Mouse (Mus musculus): Measurements from ENCODE around the gene Acrv1.
"Not testable (repeated sequence)": the region's sequence is repeated elsewhere in the genome, so short reads cannot be mapped to it uniquely, and the experiment has no call there.

The Acrv1 gene

DNA sequence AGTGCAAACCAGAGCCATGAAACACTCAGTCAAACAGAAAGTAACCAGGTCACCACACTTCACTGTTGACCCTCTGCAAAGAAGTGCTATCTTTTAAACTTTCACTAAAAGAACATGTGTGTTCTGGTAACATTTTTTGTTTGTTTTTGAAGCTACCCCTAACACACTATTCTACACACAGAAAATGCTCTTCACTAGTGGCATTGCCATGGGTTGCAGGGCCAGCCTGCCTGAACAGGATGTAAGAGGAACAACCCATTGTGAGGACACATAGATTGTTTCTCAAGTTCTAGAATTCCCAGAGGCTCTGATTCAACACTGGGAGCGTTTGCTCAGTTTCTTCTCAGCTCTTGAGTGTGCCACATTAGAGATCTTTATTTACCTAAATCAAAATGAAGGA is at the start of gene Acrv1:
TSS of gene Acrv1 (plus strand) at position 301 of the 400 bp plus-strand sequence.
- no peak for DNase-seq (ENCODE audit: low read depth, low spot score)

DNA sequence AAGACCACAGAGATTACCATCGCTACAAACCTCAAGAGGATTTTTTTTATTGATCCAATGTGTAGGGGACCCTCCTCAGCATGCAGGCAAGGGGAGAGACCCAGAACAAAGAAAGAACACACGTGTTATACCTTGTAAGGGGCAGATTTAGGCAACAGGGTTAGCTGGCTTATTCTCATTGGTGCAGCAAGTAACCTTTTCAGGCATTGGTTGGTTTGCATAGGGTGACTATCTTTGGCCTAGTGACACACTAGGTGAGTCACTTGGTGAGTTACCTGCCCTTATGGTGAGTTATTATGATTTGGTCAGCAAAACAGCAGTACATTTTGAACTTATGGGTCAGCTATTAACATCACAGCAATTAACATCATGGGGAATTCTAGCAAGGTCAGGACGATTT is 49.7 kb upstream of the Acrv1 start, which contains the start of gene A630095E13Rik:
TSS of gene A630095E13Rik (minus strand) at position 101 of the 400 bp plus-strand sequence.
- DNase-seq (ENCODE audit: low read depth, low spot score), result not testable (repeated sequence)

DNA sequence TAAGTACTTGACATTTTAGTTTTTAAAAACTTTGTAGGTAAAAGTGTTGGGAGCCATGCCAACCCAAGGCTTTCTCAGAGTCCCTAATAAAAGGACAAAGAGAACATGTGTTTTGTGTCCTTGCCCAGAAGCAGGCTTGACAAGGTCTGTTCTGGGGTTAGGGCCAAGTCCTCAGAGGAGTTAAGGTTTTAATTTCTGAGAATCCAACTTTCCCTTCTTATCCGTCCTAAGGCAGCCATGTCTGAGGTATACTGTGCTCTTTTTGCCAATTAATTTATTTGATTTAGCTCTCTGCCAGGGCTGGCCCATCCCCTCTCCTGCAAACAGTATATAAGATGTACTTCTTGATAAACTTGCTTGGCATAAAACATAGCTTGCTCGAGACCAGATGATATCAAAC is 11.6 kb upstream of the Acrv1 start:
- DNase-seq (ENCODE audit: low read depth, low spot score), result no peak

DNA sequence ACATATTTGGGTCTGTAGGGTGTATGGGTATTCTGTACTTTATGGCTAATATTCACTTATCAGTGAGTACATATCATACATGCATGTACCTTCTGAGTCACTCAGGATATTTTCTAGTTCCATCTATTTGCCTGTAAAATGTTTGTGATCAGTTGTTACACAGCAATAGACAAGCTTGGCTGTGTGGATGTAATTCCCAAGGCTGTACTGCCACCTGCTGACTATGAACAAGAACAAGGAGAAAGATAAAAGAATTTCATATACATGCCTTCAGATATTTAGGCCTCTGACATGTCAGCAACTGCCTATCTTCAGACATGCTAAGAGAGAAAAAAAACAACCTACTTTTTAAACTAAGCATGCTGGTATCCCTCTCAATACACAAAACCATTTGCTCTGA is 5.7 kb upstream of the Acrv1 start:
- no peak for DNase-seq (ENCODE audit: low read depth, low spot score)

DNA sequence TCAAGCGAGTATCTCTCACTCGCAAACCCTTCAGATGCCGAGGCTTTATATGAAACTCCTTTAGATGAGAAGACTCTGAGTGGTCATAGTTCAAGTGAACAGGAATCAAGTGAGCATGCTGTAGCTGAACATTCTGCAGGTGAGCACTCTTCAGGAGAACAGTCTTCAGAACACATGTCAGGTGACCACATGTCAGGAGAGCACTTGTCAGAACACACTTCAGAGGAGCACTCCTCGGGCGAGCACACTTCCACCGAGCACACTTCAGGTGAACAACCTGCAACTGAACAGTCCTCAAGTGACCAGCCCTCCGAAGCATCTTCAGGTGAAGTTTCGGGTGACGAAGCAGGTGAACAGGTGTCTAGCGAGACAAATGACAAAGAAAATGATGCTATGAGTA is 1.3 kb downstream of the Acrv1 start:
- no peak for DNase-seq (ENCODE audit: low read depth, low spot score)

DNA sequence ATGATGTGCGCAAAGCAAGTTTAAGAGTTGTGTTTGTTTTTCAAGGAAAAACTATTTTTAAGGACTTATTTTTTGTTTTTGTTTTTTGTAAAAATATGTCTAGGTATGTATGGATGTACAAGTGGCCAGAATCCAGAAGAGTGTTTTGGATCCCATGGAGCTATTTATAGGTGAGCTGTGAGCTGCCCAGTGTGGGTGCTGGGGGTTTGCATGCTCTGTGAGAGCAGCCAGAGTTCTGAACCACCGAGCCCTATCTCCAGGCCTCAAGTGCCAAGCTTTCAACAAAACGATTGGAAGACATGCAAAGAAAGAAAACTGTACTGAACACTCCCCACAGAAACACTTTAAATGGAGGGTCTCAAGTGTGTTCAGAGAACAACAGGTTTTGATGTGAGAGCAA is 12.9 kb downstream of the Acrv1 start:
- no peak for DNase-seq (ENCODE audit: low read depth, low spot score)

DNA sequence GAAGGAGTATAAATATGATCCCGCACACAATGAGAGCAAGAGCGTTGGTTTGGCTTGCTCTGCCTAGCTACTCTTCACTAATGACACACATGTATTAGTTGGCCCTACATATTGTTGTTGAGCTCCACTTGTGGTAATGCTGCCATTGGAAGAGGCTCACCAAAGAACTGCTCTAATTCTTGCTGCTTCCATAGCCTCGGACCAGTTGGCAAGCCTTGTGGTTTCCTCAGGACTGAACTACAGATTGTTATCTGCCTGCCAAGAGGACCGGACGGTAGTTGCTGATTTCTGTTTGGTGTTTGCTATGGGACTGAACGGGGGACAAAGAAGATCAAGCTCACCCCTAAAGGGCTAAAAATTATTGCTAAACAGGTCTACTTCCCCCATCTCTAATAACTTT is 14.3 kb downstream of the Acrv1 start:
- no peak for DNase-seq (ENCODE audit: low read depth, low spot score)

DNA sequence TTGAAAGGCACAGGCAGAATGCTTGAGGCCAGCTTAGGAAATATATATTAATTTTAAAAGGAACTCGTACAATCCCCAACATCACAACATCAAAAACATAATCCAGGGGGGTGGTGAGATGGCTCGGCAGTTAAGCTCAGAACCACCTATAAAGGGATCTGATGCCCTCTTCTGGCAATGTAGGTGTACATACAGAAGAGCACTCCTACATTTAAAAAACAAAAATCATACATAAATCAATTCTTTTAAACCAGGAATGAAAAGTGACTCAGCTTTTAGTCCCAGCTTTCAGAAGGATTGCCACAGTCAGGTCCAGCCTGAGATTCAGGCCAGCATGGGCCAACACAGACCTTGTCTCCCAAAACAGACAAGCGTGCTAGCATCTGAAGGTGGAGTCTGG is 23.6 kb downstream of the Acrv1 start:
- DNase-seq (ENCODE audit: low read depth, low spot score), result no peak

DNA sequence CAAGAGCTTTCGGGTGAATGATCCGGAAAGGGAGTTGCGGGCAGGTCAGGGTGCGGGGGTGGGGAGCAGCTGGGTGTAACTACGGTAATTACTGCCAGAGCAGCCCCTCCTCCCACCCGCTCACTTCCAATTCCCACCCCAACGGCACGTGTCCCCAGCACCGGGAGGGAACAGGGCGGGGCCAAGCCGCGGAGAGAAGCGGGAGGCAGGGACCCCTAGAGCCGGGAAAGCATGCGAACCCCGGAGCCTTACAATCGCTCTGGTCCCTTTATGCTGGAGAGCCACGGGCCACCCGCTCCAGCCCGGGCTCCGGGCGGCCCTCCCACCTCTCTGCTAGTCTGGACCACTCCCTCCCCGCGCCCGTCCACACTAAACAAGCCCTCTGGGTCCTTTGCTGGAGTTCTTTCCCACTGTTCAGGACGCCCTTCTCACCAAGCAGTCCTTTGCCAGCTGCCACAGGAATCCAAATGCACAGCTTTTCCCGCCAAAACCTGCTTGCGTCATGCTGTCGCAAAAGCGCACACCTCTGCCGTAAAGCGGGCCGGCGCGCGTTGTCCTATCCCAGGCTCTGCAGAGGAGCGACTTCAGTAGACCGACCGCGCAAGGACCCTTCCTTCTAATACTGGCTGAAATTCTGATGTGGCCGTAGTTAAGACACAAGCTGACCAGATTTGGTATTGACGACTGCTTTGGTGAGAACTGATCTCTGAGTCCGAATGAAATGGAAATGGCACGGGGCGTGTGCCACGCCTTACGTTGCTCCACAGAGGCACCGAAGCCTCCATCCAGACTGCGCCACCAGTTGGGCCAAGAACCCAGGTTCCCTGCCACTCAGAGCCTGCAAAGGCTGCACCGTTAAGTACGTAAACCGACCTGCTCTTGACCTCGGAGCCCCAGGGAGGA is 33.4 kb downstream of the Acrv1 start:
- peak; percentile 75 for DNase-seq (ENCODE audit: low read depth, low spot score)

DNA sequence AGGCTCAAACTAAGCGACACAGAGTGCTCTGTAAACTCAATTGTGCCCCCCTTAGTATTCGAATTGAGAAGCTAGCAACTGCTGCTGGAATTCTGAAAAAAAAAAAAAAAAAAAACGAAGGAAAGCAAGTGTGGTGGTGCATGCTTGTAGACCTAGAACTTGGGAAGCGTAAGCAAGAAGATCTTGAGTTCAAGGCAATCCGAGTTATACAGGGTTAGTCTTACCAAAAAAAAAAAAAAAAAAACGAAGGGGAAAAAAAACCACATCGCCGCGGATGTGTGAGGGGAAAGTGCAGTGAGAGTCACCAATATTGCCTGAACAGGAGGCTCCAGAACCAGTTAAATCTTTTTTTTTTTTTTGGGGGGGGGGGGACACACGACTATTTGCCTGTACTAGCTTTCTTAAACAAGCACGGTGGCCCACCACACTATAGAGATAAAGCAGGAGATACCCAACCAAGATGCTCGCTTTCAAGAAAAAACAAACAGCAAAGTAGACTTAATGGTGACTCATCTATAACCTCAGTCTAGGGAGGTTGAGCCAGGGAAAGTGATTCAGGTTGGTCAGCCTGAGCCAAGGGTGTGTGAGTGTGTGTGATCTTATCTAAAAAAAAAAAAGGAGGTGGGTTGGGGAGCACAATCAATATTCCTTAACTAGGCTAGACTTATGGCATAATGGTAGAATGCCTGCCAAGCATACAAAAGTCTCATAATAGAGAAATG is 34.2 kb downstream of the Acrv1 start, which contains the start of gene Chek1:
TSS of gene Chek1 (minus strand) at position 32 of the 722 bp plus-strand sequence.
- no peak for DNase-seq (ENCODE audit: low read depth, low spot score)
